Mouse (Mus musculus) left cerebral cortex, adult 2 months (tissue): ENCODE data around the gene Mfsd4b3. TPM values are rescaled to one million over a fixed set of nuclear protein-coding genes. Genes with fewer than 3 reads are reported as not detected.
"Not testable (repeated sequence)": the region's sequence is repeated elsewhere in the genome, so short reads cannot be mapped to it uniquely, and the experiment has no call there.

ENCODE experiments used
- DNase-seq, 2 experiments: peaks; one replicate each; pipeline ENCODE4 v3.0.0; 2021 to 2022; ENCODE audit warnings: low spot score in 2 of 2, mixed read lengths in 1 of 2; ENCODE audit errors: extremely low spot score in 1 of 2
- H3K27ac ChIP-seq: fragments of 200-600 bp; 2 replicates; pipeline ENCODE4 v1.8.1; 2022
- H3K4me3 ChIP-seq: fragments of 200-600 bp; 2 replicates; pipeline ENCODE4 v1.8.1; 2022
- CTCF ChIP-seq: fragments of 200-600 bp; IDR thresholded peaks from 2 replicates; pipeline ENCODE4 v1.8.1; 2022; ENCODE audit warnings: antibody characterized with exemption, mild to moderate bottlenecking, moderate library complexity
- intact Hi-C: fragments of 180-260 bp; cut with DNase I; formaldehyde crosslinking; loops from one replicate; pipeline ENCODE4 v1.15.1; 2025
- total RNA-seq, 2 experiments: library from RNA; stranded (reverse); gene quantifications; 2 replicates each; pipeline ENCODE4 v1.2.3; 2021

Mfsd4b3 gene
- total RNA-seq, 2 experiments from 2014 or later: 0.32 TPM; not detected in 1

DNA sequence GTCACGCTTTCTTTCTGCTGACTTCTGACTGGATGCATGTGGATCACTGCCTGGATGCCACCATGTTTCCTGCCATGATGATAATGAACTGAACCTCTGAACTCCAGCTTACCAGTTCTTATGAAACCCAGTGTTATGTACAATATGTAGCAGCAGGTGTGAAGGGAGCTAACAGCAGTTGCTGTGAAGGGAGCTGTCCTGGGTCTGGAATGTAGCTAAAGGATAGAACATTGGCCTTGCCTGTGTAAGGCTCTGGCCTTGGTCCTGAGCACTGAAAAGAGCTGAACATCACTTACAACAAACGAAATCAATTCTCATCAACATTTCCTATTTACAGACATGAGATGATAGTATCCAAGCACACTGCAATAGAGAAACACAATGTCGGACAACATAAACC is 7.6 kb upstream of the Mfsd4b3 start:
- Histone ChIP-seq H3K27ac (no peak overlapping the region), H3K4me3 (no peak overlapping the region)
- no peak for DNase-seq
- TF ChIP-seq CTCF: no peak
- intact Hi-C loops: no loop called here

DNA sequence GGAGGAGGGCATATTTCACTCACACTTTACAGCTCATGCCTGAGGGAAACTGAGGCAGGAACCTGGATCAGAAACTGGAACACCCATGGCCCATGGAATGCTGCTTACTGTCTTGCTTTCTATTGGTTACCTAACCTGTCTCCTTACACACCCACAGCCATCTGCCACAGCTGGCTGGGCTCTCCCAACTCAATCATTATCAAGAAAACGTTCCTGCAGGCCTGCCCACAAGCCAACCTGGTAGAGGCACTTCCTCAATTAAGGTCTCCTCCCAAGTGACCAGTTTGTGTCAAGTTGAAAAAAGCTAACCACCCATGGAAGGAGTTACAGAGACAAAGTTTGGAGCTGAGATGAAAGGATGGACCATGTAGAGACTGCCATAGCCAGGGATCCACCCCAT is 2.0 kb upstream of the Mfsd4b3 start:
- H3K27ac ChIP-seq: no peak overlapping the region
- DNase-seq: no peak
- no peak for TF ChIP-seq CTCF
- no peak overlapping the region for H3K4me3 ChIP-seq
- intact Hi-C loops: no loop called here

DNA sequence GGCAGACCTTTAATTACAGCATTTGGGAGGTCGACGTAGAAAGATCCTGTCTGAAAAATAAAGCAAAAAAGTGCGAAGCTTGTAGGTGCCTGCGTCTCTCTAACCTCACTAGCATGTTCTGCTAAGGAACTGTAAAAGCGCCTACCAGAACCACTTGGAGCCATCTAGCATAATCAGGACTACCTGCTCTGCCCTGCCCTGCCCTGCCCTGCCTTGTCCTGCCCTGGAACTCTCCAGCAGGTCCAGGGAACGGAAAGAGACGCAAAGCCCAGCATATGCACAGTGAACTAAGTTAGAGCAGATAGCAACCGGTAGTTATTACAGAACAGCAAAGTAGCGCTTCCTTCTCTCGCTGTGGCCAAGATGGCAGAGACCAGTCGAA is 479 bp upstream of the Mfsd4b3 start:
- Histone ChIP-seq H3K27ac (no peak overlapping the region), H3K4me3 (no peak overlapping the region)
- intact Hi-C loops: no loop called here
- TF ChIP-seq CTCF: no peak
- no peak for DNase-seq

DNA sequence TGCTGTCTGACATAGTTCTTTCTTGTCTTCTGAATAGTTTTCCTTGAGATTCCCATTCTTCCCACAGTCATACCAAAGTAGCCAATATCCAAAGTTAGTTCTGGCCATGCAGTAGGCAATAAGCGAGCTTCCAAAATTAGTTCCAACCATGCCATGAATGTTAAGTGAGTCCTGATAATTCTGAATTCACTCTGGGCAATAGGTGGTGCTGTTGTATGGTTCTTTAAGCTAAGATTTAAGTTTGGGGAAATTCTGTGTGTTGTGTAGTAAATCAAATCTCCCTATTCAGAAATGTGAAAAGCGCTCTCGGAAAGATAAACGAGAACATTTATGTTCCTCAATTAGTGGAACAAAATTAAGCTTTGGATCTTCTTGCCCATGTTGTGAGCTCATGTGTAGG is 1.7 kb downstream of the Mfsd4b3 start:
- DNase-seq: no peak
- intact Hi-C loops: loop anchor here (1.0 to 5.0 kb wide), 2 partner anchors 69 to 289 kb away; partner anchors contain the start of genes Mfsd4b1 and Rpf2
- Histone ChIP-seq H3K4me3 (no peak overlapping the region), H3K27ac (no peak overlapping the region)
- peak; percentile 63 for TF ChIP-seq CTCF

DNA sequence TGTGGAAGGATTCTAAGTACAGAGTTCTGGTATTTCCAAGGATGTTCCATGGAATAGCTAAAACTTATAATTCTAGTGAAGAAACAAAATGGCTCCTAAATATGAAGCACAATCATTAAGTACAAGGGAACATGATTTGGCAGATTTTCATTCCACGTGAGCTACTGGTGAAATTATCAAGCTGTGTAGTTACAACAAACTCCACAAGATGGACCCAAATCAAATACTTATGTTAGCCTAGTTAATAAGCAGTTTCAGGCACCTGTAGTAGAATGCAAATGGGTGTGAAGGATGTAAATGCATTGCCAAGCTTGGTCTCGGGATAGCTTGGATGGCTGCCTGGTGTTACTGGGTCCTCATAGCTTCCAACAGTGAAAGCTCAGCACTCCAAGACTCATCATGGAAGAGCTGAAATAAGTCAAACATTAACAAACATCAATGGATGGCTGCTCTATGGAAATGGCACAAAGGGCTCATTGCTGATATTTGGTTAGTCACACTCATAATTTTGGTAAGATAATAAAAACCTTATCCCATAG is 3.5 kb downstream of the Mfsd4b3 start:
- intact Hi-C loops: loop anchor here (5.0 kb wide), 1 partner anchor 71 kb away; the partner anchor contains the start of gene Mfsd4b1
- H3K4me3 ChIP-seq: no peak overlapping the region
- DNase-seq: no peak
- no peak overlapping the region for H3K27ac ChIP-seq
- no peak; the same call in 1 of the 2 replicates for TF ChIP-seq CTCF

DNA sequence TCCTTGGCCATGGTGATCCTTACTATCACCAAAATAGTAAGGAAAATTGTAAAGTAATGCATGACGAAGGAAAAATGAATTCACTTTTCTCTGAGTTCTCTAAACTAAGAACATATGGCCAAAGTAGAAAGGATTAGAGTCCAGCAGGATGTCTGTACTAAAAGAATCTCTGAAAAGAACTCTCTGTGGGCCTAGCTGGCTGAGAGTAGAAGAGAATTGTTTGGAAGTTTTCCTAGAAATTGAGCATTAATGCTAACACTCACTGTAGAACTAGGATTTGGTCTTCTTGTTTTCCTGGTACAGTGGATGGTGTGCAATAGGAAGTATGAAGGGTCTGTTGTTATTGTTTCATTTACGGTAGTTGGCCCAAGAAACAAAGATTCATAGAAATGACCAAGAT is 4.8 kb downstream of the Mfsd4b3 start:
- H3K4me3 ChIP-seq: no peak overlapping the region
- no peak for DNase-seq
- TF ChIP-seq CTCF: no peak
- intact Hi-C loops: loop anchor here (5.0 kb wide), 1 partner anchor 72 kb away; the partner anchor contains the start of gene Mfsd4b1
- no peak overlapping the region for H3K27ac ChIP-seq

DNA sequence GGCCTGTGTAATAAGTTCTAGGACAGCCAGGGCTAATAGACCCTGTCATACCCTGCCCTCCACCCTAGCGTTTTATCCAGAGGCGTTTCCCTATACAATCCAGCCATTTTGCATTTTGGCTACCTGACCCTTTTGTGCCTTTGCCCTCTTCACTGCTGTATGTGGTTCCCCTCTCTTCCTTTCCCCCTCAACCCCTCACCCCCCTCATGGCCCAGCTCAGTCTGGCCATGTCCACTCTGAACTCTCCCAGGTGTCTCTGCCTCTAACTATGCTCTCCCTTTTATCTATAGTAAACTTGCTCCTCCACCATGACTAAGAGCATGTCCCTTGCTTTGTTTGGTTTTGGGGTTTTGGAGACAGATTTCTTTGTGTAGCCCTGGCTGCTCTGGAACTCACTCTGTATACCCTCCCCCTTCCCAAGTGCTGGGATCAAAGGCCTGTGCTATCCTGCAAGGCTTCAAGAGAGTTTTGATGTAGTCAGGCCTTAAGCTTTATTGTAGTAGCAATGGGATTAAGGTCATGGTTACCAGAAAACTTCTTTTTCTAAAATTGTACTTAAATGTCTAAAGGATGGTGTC is 10.5 kb downstream of the Mfsd4b3 start:
- no peak for TF ChIP-seq CTCF
- intact Hi-C loops: no loop called here
- Histone ChIP-seq H3K27ac (no peak overlapping the region), H3K4me3 (no peak overlapping the region)
- DNase-seq: no peak

DNA sequence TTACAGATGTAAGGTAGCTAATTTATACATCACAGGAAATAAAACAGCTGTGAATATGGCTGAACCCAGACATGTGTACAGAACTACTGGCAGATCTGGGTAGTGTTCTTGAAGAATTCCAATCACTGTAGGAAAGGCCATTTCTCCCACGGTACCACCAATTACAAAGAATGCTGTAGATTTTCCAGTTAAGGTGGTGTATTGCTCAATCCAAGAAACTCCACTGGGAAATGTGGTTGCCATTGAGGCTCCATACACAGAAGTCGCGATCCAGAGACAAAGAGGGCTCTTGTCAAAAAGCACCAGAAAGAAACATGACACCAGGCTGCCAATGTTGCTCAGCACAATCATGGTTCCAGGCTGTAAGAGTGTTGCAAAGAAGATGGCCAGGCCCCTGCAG is 12.8 kb downstream of the Mfsd4b3 start:
- DNase-seq, H3K27ac ChIP-seq, H3K4me3 ChIP-seq, intact Hi-C loops: not testable (repeated sequence)

DNA sequence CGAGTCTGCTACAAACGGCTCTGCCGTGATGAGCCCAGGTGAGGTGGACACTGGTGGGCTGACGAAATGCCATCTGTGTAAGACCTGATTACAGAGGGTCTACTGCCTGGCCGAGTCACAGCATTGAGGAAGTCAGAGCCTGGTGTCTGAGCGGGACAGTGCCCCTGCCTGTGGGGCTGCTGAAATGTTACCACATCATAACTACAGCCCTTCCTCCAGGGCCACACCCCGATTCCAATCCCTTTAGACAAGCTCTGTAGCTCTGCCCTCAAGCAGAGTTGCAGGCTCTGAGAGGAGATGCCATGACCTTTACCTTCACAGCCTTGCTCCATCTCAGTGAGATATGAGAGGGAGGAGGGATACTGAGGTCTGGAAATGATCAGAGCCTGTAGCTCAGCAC is 23.4 kb downstream of the Mfsd4b3 start:
- DNase-seq: no peak
- intact Hi-C loops: no loop called here
- Histone ChIP-seq H3K27ac (no peak overlapping the region), H3K4me3 (no peak overlapping the region)
- TF ChIP-seq CTCF: no peak

DNA sequence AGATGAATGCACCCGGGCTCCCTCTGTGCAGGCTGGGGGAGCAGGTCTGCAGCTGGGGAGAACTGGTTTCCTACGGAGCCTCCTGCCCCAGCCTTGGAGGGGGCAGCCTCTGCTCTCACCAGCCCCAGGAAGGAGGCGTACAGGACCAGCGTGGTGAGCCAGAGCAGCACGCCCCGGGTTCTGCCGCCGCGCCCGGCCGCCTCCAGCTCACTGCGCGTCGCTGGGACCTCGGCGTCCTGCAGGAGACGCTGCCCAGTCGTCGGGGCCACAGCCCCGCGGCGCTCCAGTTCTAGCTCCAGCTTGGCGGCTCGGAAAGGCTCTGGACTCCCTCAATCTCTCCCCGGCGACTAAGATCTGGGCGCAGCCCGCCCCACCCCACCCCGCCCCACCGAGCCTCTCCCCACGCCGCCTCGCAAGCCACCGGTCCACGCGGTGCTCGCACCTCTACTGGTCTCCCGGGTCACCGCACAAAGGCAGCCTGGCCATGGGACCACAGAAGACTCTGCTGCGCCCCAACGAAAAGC is 33.3 kb downstream of the Mfsd4b3 start, which contains the start of gene Mfsd4b2:
Gene Mfsd4b2, minus strand, starts transcription at position 308 of the 524 bp plus-strand sequence.
- Histone ChIP-seq H3K4me3 (peak within 1 kb of the TSS; percentile 38), H3K27ac (no peak within 1 kb of the TSS)
- peak in 1 of 2 experiments; percentile 8 for DNase-seq
- no peak for TF ChIP-seq CTCF
- intact Hi-C loops: loop anchor here (1.0 kb wide), 1 partner anchor 34 kb away; no protein-coding TSS in a partner anchor

DNA sequence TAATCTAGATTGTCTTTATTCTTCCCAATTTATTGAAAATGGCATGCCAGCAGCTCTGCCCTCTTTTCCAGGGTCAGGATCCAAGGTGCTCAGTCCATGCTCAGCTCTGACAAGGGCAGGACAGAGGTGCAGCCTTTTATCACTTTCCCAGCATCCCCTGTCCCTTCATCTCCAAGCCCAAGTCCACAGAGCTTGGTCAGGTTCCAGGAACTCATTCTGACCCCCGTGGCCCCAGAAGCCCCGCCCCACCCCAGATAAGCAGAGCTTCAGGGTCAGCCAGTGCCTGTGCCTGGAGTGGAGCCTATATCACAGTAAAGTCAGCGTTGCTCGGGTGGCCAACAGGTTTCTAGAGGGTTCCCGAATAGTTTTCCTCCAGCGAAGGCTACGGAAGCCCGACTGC is 35.4 kb downstream of the Mfsd4b3 start:
- intact Hi-C loops, H3K27ac ChIP-seq, H3K4me3 ChIP-seq, DNase-seq: not testable (repeated sequence)

DNA sequence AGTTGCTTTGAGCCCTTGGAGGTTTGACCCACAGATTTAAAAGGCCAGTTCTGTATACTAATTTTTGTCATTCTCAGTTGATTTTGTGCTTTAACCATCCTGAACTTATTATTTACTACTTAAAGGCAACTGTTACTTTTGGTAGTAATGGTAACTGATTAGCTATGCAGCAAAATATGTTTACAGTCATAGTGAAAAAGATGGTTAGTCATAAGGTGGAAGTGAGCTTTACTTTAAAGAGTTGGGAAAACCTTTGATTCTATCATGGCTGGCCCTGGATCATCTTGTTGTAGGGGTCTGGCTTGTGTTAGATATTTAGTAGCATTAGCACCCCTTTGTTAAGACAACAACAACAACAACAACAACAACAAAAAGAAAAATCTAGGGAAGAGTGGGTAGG is 47.3 kb downstream of the Mfsd4b3 start:
- TF ChIP-seq CTCF: no peak
- DNase-seq: no peak
- intact Hi-C loops: no loop called here

More for the DNA sequence above, 47.3 kb downstream of the Mfsd4b3 start:
- Histone ChIP-seq H3K27ac (no peak overlapping the region), H3K4me3 (no peak overlapping the region)
